Mouse (Mus musculus): ENCODE measurements around the gene Gm37240.
A peak's percentile ranks its signal among the peaks of the same experiment; 100 is the strongest.

The Gm37240 gene

GRCm38 (mm10) chr3:85887239-85887827, at the start of gene Gm37240, which contains the start of gene Glt28d2:
Gene Gm37240 (minus strand): TSS chr3:85887518.
Gene Glt28d2 (minus strand): TSS chr3:85887516.
- peak; percentile 99 for DNase-seq

DNA sequence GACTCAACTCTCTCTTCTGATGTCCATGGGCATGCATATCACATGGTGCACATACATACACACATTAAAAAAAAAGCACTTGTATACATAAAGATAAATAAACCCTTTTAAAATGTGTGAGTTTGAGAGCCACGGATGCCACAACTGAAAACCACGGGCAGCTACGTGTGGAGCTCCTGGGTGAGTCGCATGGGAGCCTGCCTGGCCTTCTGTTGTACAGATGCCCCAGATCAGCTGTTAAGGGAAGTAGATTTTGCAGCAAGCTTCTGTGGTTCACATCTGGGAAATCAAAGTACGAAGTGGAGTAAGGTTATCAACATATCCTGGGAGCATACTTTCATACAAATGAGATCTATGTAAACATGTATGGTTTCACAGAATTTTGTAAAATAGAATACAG, 46.3 kb upstream of the Gm37240 start:
- DNase-seq = peak; percentile 71

GRCm38 (mm10) chr3:85931859-85932258, 44.5 kb upstream of the Gm37240 start:
- peak; percentile 50 for DNase-seq

DNA sequence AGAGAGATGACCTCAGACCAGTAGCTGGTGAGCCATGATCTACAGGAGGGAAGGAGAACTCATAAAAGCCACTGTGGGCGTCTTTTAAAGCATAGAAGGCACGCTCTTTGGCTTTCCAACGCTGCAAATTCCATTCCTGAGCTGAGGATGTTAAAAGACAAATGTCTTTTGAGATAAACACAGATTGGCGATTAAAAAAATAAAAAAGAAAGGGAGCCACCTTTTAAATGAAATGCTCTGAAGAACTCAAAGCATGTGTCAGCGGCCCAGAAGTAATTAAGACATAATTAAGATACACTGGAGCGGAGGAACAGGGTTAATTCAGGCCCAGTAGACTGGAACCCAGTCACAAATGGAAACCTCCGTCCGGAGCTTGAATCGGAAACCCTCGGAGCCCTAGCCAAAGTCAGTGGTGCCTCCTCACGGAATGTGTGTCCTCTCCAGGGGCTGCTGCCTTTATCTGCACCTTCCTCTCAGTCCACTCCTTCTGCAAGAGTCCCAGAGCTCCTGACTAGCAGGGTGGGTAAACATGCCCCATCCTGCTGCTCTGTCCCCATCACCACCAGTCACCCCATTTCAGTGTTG, 43.4 kb upstream of the Gm37240 start:
- DNase-seq = peak; percentile 37

GRCm38 (mm10) chr3:85929711-85930110, 42.4 kb upstream of the Gm37240 start:
- DNase-seq = peak; percentile 91

GRCm38 (mm10) chr3:85928140-85928611, 40.9 kb upstream of the Gm37240 start:
- peak; percentile 89 for DNase-seq

- peak; percentile 77 for DNase-seq
Measured at GRCm38 (mm10) chr3:85927296-85927695, 40.0 kb upstream of the Gm37240 start.

GRCm38 (mm10) chr3:85923954-85924945, 36.9 kb upstream of the Gm37240 start:
- DNase-seq = peak; percentile 91

DNA sequence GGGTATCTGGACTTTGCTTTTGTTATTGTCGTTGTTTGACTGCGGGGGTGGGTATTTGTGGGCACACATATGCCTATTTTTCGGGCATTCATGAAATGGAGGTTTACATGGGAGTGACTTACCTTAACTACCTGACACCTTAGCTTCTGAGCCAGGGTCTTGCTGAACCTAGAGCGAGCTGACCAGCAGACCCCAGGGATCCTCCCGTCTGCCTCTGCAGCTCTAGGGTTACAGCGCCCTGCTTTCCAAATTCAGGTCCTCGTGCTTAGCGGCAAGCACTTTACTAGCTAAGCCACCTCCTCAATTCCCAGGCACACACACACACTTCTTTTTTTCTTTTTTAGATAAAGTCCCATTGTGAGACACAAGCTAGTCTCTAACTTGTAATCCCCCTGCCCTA, 36.0 kb upstream of the Gm37240 start:
- DNase-seq = peak; percentile 80

DNA sequence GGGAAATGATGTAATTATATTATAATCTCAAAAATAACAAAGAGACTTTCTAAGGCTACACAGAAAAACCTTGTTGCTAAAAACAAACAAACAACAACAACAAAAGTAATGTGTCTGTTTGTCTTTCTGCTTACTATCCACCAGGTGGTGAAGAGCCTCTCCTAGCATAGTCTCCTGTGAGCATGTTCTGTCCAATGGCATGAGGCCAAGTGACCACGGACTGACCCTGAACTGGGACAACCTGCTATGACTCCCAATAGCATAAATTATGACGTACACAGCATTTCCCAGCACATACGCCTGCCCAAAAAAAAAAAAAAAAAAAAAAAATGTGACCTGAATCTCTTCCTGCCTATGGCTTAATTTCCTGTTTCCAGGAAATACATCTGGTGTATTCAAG, 35.0 kb upstream of the Gm37240 start:
- DNase-seq = peak; percentile 94

- DNase-seq = peak; percentile 55
Measured at GRCm38 (mm10) chr3:85920671-85921070, 33.4 kb upstream of the Gm37240 start.

DNA sequence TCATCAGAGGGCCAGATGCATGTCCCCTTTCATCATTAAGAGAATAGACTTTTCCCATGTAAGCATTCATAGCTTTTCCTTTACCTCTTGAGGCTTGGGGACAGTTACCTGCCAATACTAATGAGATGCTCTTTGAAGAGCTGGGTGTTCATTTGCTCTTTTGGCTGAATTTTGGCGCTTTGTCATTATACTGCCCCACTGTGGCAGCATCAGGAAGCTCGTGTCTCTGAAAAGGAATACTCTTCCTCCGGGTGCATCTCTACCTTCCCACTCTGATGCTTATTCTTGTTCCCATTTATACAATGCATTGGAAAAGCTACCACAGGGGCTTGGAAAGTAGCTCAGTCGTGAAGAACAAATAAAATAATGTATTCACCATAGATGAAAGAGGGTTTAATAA, 30.3 kb upstream of the Gm37240 start:
- DNase-seq = peak; percentile 12

DNA sequence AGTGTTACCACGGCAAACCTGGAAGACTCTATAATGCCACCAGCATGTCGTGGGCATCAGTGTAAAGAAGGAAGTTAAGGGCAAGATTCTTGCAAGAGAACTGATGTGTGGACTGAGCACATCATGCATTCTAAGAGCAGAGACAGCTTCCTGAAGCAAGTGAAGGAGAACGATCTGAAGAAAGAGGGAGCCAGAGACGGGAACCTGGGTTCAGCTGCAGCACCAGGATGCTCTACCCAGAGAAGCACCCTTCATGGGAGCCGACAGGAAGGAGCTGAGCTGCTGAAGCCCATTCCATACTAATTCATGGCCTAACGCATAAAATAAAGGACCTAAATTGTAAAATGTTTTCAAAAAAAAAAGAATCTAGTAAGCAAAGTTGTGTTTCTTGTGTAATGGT, 27.5 kb upstream of the Gm37240 start:
- DNase-seq = peak; percentile 70

- DNase-seq = peak; percentile 67
Measured at GRCm38 (mm10) chr3:85907136-85907535, 19.8 kb upstream of the Gm37240 start.

DNA sequence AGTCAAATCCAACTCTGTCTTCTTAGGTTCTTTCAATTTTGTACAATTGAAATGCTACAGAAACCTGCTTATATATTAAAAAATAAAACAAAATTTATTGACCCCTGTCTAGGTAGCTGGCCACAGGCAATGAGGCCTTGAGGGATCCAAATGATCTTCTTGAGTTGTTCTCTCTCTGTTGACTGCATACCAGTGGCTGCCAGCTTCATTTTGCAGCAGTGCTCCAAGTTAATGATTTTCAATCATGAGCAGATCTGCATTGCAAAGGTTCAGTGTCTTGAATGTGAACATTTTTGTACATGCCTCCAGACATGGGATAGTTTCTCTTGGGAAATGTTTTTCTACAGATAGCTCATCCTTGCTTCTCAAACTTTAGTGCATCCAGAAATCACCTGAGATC, 17.1 kb upstream of the Gm37240 start:
- DNase-seq = peak; percentile 27

- peak; percentile 13 for DNase-seq
Measured at GRCm38 (mm10) chr3:85895020-85895419, 7.7 kb upstream of the Gm37240 start.

DNA sequence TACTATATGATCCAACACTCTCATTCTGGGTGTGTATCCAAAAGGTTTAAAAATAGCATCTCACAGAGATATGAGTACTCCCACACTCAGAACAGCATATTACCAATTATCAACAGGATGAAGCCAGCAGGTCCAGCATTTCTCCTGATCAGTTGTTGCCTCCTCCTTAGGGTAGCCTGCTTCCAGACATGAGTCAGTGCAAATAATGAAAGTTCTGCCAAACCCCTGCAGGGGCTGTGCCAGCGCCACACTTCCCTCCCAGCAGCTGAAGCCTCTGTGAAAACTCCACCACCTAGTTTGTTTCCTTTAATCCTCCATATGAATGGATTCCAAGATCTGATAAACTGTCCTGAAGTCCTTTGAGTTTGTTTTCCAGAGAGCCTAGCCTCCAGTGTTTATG, 4.3 kb upstream of the Gm37240 start:
- DNase-seq = peak; percentile 83

DNA sequence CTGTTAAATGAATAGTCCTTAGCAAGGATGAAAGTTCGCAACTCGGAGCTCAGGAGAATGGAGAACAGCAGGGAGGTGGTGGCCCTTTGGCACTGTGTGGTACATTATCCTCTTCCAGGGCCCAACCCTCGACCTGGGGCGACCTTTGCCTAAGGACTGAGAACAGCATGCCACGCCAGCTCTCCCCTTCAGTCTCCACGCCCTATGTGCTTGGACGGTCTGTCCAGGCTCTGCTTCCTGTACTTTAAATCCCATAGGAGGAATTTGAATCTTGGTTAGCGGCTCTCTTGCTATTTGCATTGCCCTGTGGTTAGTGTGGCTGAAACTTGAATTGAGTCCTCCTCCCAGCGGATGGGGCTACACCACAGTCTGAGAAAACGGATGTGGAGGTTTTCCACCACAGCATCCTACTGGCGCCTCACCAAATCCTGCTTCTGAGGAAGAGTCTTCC, 928 bp upstream of the Gm37240 start:
- peak; percentile 97 for DNase-seq

GRCm38 (mm10) chr3:85886636-85887238, 581 bp downstream of the Gm37240 start:
- peak; percentile 92 for DNase-seq

DNA sequence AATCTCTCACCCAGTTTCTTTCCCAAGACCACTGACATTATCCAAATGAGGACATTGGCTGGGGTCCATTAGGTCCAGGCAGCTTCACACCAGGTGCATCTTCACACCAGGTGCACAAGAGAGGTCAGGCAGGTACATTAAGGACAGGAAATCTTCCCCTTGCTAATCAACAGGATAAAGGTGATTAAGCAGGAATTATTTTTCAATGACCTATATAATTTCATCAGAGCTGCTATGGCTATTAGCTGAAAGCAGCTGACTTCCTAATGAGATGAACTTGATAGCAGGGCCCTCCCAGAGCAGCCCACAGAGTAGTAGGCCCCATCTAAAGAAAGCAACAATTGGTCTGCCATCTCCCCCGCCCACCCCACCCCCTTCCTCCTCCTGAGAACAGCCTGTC, 1.4 kb downstream of the Gm37240 start:
- no peak for DNase-seq

DNA sequence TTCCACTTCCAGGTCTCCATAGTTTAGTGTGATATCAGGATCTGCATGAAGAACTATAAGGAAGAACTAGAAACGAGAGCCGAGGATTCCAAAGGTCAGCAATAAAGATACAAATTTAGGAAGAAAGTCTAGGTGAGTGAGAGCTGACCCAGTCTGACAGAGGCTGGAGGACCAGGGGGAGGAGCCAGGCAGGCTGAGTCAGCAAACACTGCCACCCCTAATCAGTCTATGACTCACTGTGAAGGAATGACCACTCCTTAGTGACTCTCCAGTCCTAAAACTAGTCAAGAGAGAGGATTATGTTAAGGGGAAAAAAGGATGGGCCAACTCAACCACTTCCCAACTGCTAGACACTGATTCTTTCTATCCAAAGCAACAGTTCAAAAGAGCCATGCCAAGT, 6.6 kb downstream of the Gm37240 start:
- peak; percentile 83 for DNase-seq

DNA sequence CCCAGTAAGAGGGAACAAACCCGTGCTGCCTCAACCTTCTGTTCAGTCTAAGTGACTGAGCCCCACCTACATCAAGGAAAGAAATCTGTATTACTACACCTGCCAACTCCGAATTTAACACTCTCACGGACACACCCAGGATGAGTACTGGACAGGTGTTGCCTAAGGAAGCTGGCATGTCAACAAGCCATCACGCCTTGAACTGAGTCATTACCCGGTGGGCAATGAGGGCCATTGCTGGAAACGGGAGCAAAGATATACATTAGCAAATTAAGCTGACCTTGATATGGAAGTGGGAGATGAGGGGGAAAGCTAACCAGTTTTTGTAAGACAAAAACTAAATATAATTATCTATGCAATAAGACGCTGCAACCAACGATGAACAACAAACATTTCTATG, 7.2 kb downstream of the Gm37240 start:
- DNase-seq = peak; percentile 74

DNA sequence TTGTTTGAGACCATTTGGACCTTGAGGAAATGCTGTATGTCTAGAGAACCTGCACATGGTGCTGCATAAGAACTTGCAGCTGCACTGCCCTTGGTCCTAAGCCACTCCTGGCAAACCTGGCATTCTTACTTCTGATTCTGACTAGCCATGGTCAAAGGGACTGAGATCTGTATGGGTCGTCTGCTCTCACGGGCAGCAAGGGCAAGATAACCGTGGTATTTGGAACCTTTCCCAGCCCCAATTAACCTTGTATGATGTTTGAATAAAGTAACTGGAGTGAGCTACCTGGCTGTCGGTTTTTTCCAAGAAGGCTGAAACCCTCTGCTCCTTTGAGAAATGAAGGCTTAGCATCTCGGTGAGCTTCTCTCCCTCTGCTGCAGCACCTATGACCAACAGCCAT, 8.4 kb downstream of the Gm37240 start:
- peak; percentile 85 for DNase-seq

All from heart, adult 11 months (tissue).